Mouse (Mus musculus): ENCODE measurements around the gene Gm884. TPM values are rescaled to one million over a fixed set of nuclear protein-coding genes. Genes with fewer than 3 reads are reported as not detected.

Gm884 gene
- 0.29 TPM in 1 of 3 replicates, not detected in the others for total RNA-seq (2017)

DNA sequence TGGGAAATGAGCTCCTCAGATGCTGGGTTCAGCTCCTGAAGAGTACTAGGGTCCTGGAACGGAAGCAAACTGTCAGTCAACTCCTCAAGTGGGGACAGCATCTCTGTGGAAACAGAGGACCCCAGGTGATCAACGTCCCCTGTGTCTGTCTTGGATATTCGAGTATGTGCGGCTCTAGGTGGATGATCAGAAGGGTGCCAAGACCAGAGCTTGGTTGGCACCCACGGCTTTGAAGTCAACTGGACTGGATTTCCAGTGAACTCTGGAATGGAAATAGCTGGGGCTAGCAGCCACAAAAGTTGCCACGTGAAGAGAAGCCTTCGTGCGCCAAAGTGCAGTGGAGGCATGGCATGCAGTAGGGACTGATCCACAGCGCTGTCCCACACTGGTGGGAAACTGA, at the start of gene Gm884:
Gene Gm884, minus strand, starts transcription at position 101 of the 400 bp plus-strand sequence.
- no peak for ATAC-seq (replicated peaks; ENCODE audit: insufficient number of reproducible peaks, low FRiP score, low TSS enrichment, poor library complexity, severe bottlenecking)

DNA sequence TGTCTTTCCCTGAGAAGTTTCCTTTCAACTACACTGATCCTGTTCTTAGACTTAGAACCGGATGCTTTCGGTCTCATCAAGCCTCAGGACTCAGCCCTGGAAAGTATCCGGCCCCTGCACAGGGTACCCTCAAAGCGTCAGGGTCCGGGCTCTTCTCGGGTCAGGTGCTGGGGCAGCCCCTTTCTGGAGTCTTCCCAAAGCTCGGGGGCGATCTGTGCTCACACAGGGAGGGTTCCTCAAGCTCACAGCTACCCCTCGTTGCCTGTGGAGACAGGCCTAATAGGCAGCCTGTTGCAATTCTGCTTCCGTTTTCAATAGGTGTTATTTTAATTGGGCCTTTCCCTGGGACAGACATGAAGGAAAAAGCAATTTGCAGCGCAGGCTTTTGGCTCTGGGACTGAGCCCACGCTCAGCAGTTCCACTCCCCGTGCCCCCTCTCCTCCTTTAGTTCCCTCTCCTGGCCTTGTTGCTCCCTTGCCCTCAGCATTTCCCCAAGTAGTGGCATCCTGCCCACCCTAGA, 46.0 kb upstream of the Gm884 start:
- ATAC-seq (replicated peaks; ENCODE audit: insufficient number of reproducible peaks, low FRiP score, low TSS enrichment, poor library complexity, severe bottlenecking), result no peak

DNA sequence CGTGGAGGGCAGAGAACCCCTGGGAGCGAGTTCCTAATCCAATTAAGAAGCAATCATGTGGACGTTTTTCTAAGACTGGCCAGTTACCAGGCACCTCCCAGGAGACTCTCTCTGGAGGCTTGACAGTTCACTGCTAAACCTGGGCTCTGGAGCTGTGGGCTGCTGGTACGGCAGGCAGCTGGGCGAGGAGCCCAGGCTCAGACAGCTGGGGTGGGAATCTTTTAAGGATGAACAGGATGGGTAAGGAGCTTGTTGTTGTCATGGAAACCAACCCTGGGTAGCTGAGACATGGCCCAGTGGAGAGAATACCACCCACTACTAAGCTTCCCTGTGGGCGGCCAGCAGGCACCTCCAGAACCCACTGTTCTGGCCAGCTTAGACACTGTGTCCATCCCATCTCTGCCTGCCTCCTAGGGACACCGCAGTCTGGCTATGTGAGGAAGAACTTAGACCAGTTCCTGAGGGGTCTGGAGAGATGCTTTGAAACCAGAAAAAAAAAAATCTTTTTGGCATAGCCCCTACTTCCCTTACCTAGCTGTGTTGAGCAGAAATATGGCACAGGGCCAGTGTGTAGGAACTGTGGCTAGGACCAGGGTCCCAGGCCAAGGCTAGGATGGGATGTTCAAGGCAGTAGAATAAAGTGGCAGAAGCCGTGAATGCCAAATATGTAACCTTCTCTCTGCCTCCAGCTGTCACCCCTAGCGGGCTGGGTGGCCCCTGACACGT, 45.4 kb upstream of the Gm884 start:
- no peak for ATAC-seq (replicated peaks; ENCODE audit: insufficient number of reproducible peaks, low FRiP score, low TSS enrichment, poor library complexity, severe bottlenecking)

DNA sequence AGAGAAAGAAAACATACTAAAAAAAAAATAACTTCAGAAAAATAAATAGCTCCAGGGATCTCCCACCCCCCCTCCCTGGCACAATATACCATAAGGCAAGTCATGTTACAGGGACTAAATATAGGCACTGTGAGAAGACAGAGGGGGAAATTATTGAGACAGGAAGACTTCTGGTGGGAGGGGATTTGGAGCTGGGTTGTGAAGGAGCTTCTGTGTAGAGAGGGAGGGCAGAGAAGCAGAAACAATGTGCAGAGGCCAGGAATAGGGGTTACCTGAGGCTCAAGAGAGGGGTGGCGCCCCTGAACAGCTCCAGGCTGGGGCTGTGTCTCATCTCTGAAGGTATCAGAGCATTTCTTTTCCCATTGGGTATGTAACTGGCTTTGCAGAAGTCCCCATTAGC, 44.8 kb upstream of the Gm884 start:
- no peak for ATAC-seq (replicated peaks; ENCODE audit: insufficient number of reproducible peaks, low FRiP score, low TSS enrichment, poor library complexity, severe bottlenecking)

DNA sequence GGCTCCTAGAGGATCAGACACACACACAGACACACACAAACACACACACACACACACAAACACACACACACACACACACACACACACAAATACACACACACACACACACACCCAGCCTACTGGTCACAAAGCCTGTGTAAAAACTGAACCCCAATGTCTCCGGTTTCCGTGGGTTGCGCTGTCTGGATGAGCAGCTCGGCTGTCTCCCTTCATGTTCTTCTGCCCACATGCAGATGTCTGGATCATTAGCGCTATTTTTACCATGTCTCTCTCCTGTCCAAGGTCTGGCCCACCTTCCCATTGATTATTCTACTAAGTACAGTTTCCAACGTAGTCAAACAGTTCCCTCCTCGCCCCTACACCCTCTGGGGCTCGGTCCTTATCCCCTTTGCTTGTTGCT, 42.2 kb upstream of the Gm884 start:
- no peak for ATAC-seq (replicated peaks; ENCODE audit: insufficient number of reproducible peaks, low FRiP score, low TSS enrichment, poor library complexity, severe bottlenecking)

DNA sequence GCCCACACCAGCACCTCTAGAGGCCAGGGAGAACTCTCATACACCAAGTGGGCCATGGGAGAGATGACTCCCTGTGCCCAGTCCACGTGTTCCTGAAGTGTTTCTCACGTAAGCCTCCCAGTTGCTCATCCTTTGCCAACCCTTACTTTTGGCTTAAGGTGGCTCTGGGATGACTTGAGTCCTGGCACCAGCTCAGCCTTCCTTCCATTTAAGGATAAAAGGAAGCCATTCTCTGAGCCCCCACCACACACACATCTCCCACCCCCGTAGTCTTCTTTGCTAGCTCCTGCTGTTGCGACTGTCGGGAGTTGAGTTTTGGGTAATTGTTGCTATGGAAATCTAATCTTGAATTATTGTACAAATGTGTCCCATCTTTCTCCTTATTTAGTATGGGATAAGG, 41.6 kb upstream of the Gm884 start:
- ATAC-seq (replicated peaks; ENCODE audit: insufficient number of reproducible peaks, low FRiP score, low TSS enrichment, poor library complexity, severe bottlenecking), result no peak

DNA sequence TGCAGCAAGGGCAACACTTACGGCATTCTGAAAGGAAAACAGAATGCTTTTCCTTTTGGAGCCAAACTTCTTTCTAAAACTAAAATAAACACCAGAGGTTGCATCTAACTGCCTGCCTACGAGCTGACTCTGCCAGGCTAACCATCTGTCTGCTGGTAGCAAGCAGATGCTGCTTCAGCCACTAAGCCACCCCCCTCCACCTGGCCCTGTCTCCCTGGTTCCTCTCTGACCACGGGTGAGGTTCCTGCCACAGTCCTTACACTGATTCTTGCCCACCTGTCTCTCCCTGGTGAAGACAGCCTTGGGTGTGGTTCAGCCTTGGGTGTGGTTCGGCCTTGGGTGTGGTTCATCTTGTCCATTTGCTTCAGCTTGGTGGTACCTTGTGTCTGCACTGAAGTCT, 40.9 kb upstream of the Gm884 start:
- ATAC-seq (replicated peaks; ENCODE audit: insufficient number of reproducible peaks, low FRiP score, low TSS enrichment, poor library complexity, severe bottlenecking), result no peak

DNA sequence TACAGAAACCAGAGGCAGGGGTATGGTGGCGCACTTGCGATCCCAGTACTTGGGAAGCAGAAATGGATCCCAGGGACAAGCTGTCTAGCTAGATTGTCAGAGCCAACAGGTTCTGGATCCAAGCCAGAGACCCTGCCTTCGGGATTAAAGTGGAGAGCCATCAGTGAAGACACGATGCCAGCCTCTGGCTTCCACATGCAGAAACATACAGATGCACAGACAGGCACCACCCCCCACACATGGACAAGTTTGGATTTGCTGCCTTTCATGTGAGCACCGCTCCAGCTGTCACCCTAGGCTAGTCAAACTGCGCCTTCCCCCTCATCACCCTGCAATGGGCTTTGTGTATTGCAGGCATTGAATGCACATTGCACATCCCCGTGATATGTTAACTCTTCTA, 37.2 kb upstream of the Gm884 start:
- no peak for ATAC-seq (replicated peaks; ENCODE audit: insufficient number of reproducible peaks, low FRiP score, low TSS enrichment, poor library complexity, severe bottlenecking)

DNA sequence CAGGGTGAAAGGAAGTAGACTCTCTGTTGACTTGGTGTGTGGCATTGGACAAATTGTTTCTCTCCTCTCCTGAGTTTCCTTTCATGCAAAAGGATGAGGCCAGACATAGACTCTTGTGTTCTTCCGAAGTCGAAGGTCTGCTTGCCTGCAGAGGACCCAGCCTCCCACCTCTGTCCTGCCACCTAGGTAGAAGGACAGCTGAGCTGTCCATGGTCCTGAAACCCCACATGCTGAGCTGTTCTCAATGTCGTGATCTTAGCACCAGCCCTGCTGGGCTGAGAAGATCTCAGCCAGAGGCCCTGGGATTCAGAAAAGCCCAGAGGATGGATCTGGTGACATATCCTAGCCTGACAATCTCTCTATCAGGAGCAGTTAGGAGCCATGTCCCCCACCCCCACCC, 35.6 kb upstream of the Gm884 start:
- ATAC-seq (replicated peaks; ENCODE audit: insufficient number of reproducible peaks, low FRiP score, low TSS enrichment, poor library complexity, severe bottlenecking), result no peak

DNA sequence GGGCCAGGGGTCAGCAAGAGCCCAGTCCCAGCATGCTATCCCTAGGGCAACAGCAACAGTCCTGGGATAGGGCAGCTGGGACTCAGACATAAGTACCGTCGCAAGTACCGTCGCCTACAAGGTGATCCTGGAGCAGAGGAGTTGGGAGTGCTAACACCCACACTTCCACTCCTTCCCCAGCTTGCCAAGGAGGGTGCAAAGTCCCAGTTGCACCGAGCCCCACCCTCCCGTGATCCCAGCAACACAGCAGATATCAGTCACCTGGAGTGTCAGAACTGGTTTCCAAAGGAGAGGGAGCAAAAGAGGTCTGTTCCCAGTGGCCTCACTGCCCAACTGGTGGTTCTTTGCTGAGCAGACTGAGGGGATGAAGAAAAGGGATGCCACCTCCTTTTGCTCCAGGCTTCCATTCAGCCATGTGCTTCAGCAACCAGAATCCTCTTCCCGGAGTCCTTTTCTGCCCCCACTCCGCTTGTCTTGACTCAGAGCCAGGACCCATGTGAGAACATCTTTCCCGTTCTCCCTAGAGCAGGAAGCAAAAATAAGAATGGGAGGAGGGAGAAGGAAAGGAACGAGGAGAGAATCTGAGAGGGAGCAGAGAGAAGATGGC, 32.5 kb upstream of the Gm884 start:
- no peak for ATAC-seq (replicated peaks; ENCODE audit: insufficient number of reproducible peaks, low FRiP score, low TSS enrichment, poor library complexity, severe bottlenecking)

DNA sequence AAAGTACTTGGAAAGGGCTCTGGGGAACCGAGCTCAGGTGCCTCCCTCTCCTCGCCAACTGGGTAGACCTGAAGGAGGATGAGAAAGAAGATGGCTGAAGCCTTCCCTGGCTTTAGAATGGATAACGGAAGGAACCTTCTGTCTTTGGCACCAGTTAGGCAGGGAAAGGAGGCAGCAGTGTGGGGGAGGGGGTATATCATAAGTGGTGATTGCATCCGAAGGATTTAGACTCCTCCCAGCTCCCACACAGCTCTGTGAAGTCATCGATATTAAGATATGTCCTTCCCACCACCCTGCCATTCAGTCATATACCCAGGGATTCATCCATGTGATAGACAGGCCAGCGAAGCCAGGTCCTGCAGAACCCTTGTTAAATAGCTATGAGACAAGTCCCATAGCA, 30.5 kb upstream of the Gm884 start:
- no peak for ATAC-seq (replicated peaks; ENCODE audit: insufficient number of reproducible peaks, low FRiP score, low TSS enrichment, poor library complexity, severe bottlenecking)

DNA sequence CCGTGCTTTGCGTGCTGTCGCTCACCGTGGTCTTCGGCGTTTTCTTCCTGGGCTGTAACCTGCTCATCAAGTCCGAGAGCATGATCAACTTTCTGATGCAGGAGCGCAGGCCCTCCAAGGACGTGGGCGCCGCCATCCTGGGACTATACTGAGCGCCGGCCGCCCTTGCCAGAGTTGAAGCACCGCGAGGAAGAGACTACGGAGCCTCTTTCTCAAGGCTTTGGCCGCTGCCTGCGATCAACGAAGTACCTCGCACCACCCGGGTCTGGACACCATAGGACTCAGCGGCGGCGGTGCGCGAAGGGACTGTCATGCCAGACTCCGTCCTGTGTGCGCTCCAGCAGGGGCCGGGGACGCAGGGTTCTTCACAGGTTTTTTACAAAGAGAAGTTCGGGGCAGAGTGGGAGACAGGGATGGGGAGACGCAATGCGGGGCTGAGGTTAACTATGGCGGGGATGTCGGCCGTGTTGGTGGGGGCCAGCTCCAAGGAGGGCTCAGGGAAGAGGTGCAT, 29.1 kb upstream of the Gm884 start:
- ATAC-seq (replicated peaks; ENCODE audit: insufficient number of reproducible peaks, low FRiP score, low TSS enrichment, poor library complexity, severe bottlenecking), result no peak

DNA sequence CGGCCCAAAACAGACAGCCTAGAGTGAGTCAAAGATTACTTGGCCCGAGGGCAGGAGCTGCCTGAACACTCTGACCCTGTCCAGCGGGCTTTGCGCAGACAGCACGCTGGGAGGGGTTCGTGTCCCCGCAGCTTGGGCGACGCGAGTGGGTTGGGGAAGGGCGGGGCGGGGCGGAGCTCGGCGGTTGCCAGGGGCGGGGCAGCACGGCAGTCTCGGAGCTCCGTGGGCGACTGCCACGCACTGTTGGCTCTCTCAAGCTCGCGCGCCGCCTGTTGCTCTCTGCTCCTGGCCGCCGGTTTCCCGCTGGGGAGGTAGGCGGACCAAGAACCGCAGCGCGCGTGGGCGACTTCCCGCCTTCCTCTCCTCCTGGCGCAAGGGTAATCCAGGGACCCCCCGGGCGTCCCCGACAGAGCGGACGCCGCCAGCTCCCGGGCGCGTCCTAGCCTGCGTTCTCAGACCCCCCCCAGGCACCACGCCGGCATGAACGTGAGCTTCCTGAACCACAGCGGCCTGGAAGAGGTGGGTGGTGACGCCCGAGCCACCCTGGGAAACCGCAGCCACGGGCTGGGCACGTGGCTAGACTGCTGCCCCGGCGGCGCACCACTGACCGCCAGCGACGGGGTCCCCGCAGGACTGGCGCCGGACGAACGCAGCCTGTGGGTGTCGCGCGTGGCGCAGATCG, 28.5 kb upstream of the Gm884 start, which contains the start of gene Rprml:
Gene Rprml, plus strand, starts transcription at position 270 of the 682 bp plus-strand sequence.
- ATAC-seq (replicated peaks; ENCODE audit: insufficient number of reproducible peaks, low FRiP score, low TSS enrichment, poor library complexity, severe bottlenecking), result no peak

DNA sequence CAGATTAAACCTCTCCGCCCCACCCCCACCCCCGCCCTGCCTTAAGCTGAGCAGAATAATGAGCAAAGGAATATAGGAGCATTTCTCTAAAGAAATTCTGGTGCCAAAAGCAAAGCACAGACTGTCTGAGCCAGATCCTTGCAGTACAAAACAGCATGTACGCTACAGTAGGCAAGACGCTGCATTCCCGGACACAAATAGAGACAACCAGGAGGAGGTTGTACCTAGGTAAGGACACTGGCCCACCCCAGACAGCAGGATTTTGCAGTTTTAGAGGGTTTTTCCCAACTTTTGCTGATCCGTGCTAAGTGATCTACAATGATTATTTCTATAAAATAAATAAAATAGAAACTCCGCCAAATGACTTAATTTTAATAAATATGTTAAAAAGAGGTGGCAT, 27.7 kb upstream of the Gm884 start:
- ATAC-seq (replicated peaks; ENCODE audit: insufficient number of reproducible peaks, low FRiP score, low TSS enrichment, poor library complexity, severe bottlenecking), result no peak

DNA sequence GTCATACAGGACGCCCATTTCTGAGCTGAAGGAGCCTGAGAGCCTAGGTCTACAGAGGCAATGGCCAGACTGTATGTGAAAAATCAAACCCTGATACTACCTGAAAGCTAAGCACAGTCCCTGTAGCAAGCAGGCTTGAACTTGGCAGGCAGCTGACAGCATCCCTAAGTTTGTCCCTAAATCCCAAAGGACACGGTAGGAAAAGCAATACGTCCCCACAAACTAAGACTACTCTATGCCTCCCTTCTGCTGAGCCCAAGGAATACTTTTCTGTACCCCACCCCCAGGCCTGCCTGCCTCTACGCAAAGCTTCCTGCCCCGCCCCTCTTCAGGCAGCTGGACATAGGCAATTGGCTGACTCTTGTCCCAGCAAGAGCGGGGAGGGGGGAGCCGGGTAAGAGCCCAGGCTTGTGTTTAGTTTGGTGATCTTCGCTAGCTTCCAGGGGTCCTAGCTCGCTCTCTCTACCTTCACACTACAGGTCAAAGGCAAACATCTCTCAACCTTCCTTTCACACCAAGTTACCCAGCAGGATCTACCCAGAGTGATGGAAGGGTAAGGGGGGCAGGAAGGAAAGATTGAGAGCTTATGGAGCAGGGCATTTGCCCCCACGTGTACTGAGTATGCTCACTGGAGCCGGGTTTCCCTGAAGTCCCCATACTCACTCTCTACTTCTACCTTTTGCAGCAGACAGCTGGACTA, 27.1 kb upstream of the Gm884 start:
- no peak for ATAC-seq (replicated peaks; ENCODE audit: insufficient number of reproducible peaks, low FRiP score, low TSS enrichment, poor library complexity, severe bottlenecking)

DNA sequence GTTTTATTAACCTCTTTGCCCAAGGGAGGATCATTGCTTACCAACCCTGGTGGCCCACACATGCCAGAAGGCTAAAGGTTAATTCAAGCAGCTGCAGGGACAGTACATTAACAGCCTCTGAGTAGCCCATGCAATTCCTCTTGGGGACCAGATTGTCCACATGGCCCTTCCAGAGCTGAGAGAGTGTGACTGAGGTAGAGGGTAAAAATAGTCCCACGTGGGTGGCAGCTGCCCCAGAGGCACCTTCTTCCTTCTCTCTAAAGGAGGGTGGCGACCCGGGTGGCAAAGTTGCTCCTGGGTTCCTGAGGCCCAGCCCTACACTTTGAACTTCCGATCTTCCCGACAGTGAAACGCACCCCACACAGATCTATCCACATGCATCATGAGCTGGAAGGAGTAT, 25.4 kb upstream of the Gm884 start:
- ATAC-seq (replicated peaks; ENCODE audit: insufficient number of reproducible peaks, low FRiP score, low TSS enrichment, poor library complexity, severe bottlenecking), result no peak

DNA sequence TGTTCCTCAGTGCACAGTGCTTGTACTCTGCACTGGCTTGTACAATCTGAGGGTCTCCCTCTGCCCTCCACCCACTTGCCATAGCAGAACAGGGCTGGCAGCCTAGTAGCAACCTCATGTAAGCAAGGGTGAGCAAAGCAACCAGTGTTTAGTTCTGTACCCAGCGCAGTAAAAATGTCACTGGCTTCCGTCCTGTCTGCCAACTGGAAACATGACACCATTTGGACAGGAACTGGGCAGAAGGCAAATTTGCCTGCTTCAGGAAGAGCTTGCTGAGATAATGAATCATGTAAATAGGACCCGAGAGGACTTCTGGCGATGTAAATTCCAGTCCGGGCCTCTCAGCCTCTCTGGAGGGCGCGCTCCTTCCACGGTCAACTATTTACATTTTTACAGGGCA, 24.8 kb upstream of the Gm884 start:
- ATAC-seq (replicated peaks; ENCODE audit: insufficient number of reproducible peaks, low FRiP score, low TSS enrichment, poor library complexity, severe bottlenecking), result no peak

DNA sequence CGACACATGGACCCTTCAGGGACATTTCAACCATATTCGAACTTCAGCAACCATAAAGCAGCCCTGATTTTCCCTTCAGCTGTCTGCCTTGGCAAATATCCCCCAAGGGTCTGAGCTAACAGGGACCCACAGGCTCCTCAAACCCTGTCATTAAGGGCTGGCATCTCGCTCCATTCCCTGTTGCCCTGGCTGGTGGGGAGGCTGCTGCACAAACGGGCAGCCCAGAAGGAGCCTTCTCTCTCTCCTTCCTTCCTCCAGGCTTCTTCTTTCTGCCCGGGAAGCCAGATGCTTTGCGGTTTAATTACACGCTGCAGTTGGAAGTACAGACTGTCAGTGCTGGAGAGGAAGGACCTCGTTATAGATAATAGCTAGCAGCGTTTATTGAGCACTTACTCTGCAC, 22.3 kb upstream of the Gm884 start:
- no peak for ATAC-seq (replicated peaks; ENCODE audit: insufficient number of reproducible peaks, low FRiP score, low TSS enrichment, poor library complexity, severe bottlenecking)

DNA sequence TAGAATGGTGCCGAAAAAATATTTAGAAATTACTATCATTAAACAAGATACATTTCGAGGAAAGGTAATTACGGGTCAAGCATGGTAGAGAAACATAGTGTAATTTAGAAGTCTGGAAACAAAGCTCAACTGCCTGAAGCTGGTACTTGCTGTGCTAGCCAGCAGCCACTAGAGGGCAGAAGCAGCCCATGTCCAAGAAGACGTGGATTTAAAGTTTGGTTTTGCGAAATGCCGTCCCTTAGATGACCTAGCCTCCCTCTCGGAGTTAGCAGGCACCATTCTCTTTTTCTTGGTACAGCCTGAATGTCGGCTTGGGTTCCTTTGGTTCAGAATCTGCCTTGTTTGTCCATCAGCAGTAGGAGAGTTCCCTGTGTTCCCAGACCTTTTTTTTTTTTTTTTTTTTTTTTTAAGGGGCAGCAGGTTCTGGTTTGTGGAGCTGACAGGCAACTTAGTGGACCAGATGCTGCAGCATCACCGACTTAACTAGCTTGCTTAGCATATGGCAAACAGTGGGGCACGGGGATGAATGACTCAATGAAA, 18.5 kb upstream of the Gm884 start:
- ATAC-seq (replicated peaks; ENCODE audit: insufficient number of reproducible peaks, low FRiP score, low TSS enrichment, poor library complexity, severe bottlenecking), result peak; percentile 68; the same call in 1 of the 2 replicates
